Mouse (Mus musculus) left cerebral cortex, adult 9 months (tissue): ENCODE results near the gene S100a8.

Source experiments
- DNase-seq, 2 experiments: peaks; one replicate each; pipeline ENCODE4 v3.0.0; 2022; ENCODE audit warnings: low spot score in 2 of 2

Gene S100a8

GRCm38 (mm10) chr3:90678656-90679055 lies 9.9 kb downstream of the S100a8 start:
- no peak for DNase-seq

GRCm38 (mm10) chr3:90683929-90684328 lies 15.2 kb downstream of the S100a8 start:
- DNase-seq, result no peak

- no peak for DNase-seq
These were observed 18.1 kb downstream of the S100a8 start for GRCm38 (mm10) chr3:90686835-90687234.

- DNase-seq, result no peak
These were observed 24.7 kb downstream of the S100a8 start for GRCm38 (mm10) chr3:90693496-90693895.

GRCm38 (mm10) chr3:90695613-90696012 lies 26.8 kb downstream of the S100a8 start, which contains the start of gene S100a9:
Gene S100a9 (minus strand): TSS chr3:90695721.
- DNase-seq, result no peak

- no peak for DNase-seq
These were observed 33.5 kb downstream of the S100a8 start for GRCm38 (mm10) chr3:90702244-90702643.

- peak; percentile 13 to 22 for DNase-seq
These were observed 39.9 kb downstream of the S100a8 start for GRCm38 (mm10) chr3:90708523-90709202.

- peak; percentile 51 to 91 for DNase-seq
These were observed 41.0 kb downstream of the S100a8 start for GRCm38 (mm10) chr3:90709591-90710460.
